Mouse (Mus musculus): ENCODE measurements around the gene Prpsap2.
A peak's percentile ranks its signal among the peaks of the same experiment; 100 is the strongest.
"Not testable (repeated sequence)": the region's sequence is repeated elsewhere in the genome, so short reads cannot be mapped to it uniquely, and the experiment has no call there.

Prpsap2 gene

DNA sequence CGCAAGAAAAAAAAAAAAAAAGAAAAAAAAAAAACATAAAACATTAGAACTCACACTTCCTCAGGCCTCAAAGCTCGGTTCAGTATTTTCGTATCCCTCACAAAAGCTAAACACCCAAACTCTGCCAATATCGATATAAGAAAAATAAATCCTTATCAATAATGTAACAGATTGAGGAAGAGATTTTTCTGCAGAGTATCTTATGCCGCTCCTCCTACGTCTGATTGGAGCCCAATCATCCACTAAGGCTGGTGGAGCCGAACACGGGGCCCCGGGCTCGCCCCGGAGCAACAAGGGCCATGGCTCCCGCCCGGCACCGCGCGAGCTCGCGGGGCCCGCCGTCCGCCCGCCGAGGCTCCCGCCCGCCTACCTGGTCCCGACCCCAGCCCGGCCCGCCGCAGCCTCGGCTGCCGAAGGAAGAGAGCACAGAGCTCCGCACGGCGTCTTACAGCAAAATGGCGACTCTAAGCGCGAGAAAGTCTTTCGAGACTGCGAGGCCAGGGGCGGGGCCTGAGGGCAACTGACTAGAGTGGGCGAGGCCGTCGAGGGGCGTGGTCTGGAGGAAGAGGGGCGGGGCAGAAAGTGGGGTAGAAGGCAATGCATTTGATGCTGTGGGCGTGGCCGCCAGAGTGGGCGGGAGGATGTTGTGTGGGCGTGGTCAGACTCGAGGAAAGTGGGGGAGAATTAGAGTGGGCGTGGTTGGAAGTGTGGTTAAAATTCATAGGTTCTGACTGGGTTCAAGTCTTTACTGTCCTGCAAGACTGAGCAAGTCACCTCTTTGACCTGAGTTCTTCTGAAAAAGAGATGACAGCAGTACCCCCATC is at the start of gene Prpsap2:
Gene Prpsap2, minus strand, starts transcription at position 505 of the 824 bp plus-strand sequence.
- peak; percentile 99 to 100 for DNase-seq

DNA sequence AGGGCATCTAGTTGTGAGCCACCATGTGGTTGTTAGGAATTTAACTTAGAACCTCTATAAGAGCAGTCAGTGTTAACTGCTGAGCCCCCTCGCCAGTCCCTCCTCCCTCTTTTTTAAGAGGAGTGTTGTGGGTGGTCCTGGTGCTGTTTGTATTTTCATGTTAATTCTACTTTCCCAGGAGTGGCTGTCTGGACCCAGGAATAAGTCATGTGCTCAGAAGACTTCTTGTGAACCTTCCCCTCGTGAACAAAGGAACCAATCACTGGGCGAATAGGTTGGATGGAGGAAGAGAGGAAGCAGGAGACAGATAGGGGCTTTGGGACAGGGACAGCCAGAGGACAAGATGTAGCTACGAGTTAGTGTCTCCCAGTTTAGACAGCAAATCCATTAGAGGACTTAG is 47.9 kb upstream of the Prpsap2 start:
- DNase-seq = no peak

- no peak for DNase-seq
Observed at GRCm38 (mm10) chr11:61808551-61809117, 46.7 kb upstream of the Prpsap2 start.

GRCm38 (mm10) chr11:61793441-61793840 is 31.6 kb upstream of the Prpsap2 start:
- DNase-seq = no peak

DNA sequence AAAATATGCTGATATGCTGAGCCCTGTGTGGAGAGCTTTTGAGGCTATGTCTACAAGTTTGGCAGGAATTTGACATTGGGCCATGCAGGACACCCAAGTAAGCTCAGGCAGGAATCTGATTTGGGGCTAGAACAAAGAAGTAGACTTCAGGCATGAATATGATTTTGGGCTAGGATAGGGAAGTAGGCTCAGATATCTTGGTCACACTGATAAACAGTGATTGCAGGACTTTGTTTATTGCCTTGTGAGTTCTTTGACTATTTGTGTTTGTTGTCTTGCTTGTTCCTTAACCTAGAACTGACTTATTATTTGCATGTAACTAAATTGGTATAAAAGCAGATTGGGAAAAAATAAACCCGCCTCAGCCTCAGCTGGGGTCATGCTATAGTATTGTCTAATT is 26.7 kb upstream of the Prpsap2 start:
- no peak for DNase-seq

- not testable (repeated sequence) for DNase-seq
Observed at GRCm38 (mm10) chr11:61782526-61782925, 20.6 kb upstream of the Prpsap2 start.

- DNase-seq = no peak
Observed at GRCm38 (mm10) chr11:61774551-61775149, 12.8 kb upstream of the Prpsap2 start.

DNA sequence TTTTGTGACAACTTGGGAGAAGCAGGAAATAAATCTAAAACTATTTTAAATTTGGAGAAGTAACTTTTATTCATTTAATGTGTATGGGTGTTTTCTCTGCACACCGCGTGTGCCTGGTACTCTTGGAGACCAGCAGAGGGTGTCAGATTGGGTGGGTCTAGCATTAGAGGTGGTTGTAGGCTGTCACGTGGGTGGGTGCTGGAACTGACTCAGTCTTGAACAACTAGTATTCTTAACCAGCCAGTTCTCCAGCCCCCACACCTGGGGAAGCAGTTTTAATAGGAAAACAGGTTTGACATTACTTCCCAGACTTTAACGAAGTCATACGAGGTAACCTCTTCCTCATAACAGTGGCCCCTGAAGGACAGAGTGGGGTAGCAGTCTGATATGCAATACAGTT is 1.4 kb downstream of the Prpsap2 start:
- peak in 1 of 2 experiments; percentile 24 for DNase-seq

DNA sequence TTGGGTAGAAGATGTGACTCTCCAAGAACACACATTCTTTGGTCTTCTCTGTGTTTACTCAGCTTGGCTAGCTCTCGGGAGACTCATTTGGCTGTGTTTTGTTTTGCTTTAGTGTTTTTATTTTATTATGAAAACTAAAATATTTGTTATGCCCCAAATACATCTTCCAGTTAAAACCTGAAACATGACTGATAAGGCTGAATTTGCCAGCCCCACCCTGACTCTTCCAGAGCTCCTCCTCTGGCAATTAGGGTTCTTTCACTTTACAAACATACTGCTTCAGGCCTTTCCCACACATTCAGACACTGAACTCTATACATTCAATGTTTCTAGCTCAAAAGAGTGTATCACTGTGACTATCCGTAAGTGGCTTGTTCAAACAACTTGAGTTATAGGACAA is 4.7 kb downstream of the Prpsap2 start:
- no peak for DNase-seq

DNA sequence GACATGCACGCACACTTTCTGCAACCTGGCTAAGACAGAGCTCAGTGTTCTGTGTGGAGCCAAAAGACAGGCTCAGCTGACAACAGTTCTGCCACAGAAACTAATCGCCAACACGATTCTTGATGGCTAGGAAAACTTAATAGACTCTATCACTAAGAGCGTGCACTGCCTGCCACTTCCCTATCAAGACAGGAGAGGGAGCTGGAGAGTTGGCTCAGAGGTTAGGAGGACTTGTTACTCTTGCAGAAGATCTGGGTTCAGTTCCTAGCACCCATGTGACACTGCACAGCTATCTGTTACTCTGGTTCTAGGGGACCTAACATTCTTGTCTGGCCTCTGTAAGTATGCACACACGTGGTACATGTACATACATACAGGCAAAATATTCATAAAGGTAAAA is 10.3 kb downstream of the Prpsap2 start:
- no peak for DNase-seq

GRCm38 (mm10) chr11:61747161-61747560 is 14.7 kb downstream of the Prpsap2 start:
- no peak for DNase-seq

- no peak for DNase-seq
Observed at GRCm38 (mm10) chr11:61745781-61746180, 16.1 kb downstream of the Prpsap2 start.

- DNase-seq = no peak
Observed at GRCm38 (mm10) chr11:61744460-61744859, 17.4 kb downstream of the Prpsap2 start.

- DNase-seq = no peak
Observed at GRCm38 (mm10) chr11:61743768-61744167, 18.1 kb downstream of the Prpsap2 start.

DNA sequence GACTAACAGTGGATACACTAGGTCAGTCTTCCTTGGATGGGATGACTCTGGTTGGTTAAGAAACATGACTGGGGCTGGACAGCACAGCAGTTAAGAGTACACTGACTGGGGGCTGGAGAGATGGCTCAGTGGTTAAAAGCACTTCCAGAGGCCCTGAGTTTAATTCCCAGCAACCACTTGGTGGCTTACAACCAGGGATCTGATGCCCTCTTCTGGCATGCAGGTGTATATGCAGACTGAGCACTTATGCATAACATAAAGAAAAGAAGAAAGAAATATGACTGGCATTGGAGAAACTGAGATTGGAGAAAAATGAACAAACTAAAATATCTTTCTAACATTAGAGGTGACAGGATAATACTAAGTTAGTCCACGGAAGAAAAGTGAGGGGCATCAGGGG is 21.4 kb downstream of the Prpsap2 start:
- no peak for DNase-seq

GRCm38 (mm10) chr11:61737290-61737689 is 24.6 kb downstream of the Prpsap2 start:
- no peak for DNase-seq

DNA sequence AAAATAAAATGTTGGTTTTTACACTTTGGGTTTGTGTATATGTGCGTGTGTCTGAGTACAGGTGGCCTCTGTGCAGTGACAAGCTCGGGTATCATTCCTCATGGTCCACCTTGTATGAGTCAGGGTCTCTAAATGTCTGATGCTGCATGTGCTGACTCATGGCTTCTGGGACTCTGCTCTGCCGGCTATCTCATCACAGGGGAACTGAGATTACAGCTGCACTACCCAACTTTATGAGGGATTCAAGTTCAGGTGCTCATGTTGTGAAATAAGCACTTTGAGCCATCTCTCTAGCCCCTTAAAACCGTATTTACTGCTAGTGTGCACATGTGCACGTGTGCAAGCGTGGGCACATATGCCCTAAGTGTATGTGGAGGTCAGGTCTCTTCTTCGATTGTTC is 29.2 kb downstream of the Prpsap2 start:
- no peak for DNase-seq

DNA sequence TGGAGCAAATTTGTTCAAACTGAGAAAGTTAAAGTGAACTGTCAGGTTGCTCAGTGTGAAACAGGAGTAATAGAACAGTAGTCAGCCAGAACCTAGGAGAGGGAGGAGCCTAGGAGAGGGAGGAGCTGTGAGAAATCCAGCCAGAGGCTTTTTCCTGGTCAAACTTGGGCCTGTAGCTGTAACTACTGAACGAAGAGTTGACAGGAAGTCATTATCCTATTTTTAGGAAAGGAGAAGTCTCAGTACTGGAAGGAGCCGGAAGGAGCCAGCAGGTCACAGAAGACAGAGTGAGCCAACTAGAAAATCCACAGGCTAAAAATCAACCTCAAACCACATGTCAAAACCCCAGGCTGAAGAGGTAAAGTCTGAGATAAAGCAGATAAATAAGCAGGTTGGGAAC is 33.9 kb downstream of the Prpsap2 start:
- DNase-seq = no peak

GRCm38 (mm10) chr11:61722077-61722476 is 39.8 kb downstream of the Prpsap2 start:
- no peak for DNase-seq

GRCm38 (mm10) chr11:61720636-61721035 is 41.3 kb downstream of the Prpsap2 start, which contains the start of gene Slc5a10:
Gene Slc5a10, minus strand, starts transcription at chr11:61720826.
- no peak for DNase-seq

- no peak for DNase-seq
Observed at GRCm38 (mm10) chr11:61719826-61720225, 42.1 kb downstream of the Prpsap2 start.

- no peak for DNase-seq
Observed at GRCm38 (mm10) chr11:61719387-61719786, 42.5 kb downstream of the Prpsap2 start.

GRCm38 (mm10) chr11:61717990-61718389 is 43.9 kb downstream of the Prpsap2 start:
- DNase-seq = no peak

- peak in 1 of 2 experiments; percentile 35 for DNase-seq
Observed at GRCm38 (mm10) chr11:61715130-61715529, 46.8 kb downstream of the Prpsap2 start.

Measured in cerebellum, adult 18-20 months (tissue).